Mouse (Mus musculus): ENCODE measurements around the gene Oas1a. TPM values are rescaled to one million over a fixed set of nuclear protein-coding genes. Genes with fewer than 3 reads are reported as not detected.
"Not testable (repeated sequence)": the region's sequence is repeated elsewhere in the genome, so short reads cannot be mapped to it uniquely, and the experiment has no call there.

Oas1a gene
- polyA plus RNA-seq, 1 experiment from 2014 or later, result 4.7 TPM

DNA sequence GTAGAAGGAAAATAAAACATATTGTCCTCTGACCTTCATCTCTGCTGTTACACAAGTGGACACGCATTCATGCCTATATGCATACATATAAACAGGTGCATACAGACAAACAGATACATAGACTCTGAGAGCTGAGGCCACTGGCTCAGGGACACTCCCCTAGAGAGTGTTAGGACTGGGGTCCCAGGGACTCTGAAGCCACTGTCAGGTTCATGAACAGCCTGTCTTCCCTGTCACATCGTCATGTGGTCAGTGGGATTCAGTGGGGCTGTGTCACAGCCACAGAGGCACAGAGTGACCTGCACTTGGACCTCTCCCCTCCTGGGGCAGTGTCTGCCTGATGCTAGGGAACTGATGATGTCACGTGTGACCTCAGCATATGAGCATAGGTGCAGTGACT is 13.0 kb upstream of the Oas1a start:
- WGBS (ENCODE audit: insufficient replicate concordance), result 42% methylated on average over 3 of the region's 3 CpGs
- H3K4me2 ChIP-seq, result no peak overlapping the region
- H3K36me3 ChIP-seq (replicated peaks), result no peaks in the 10 kb centered on the region
- no peaks in the 10 kb centered on the region for H3K9me3 ChIP-seq (replicated peaks)
- no peaks in the 10 kb centered on the region for H3K4me1 ChIP-seq (replicated peaks)
- no peaks in the 10 kb centered on the region for H3K27me3 ChIP-seq
- no peak overlapping the region for H3K9ac ChIP-seq
- H3K27ac ChIP-seq (replicated peaks), result no peak overlapping the region
- no peak for ATAC-seq (ENCODE audit: insufficient read depth)
- no peak overlapping the region for H3K4me3 ChIP-seq (replicated peaks)

DNA sequence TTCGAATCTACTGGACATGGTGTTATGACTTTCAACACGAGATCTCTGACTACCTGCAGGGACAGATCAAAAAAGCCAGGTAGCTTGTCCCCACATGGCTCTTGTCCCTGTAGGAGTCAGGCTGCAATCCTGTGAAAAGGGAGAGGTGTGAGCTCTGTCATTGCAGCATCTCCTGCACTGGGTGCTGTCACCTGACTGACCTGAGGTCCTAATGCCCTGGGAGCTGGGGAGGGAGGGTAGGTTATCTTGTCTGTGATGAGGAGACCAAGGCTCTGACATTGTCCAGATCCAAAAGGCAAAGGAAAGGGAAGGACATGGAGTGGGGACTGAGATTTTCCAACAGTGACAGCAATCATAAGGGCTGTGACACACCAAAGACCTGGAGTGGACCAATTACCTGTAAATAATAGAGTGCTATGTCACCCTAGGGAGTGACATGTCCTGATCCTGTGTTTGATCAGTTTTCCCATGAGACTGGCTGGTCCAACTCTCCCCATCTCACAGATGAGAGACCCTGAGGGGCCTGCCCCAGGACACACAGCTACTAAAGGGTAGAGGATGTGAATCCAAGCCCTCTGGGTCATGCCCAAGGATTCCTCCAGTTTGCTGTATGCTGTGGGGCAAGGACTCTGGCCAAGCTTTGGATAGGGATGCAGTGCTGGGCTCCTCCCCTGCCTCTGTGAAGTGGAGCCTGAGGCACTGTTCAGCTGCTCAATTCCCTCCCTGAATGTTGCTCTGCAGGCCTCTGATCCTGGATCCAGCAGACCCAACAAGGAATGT is 12.0 kb upstream of the Oas1a start:
- H3K9ac ChIP-seq; ATAC-seq (ENCODE audit: insufficient read depth); H3K27me3 ChIP-seq; H3K4me2 ChIP-seq; H3K9me3 ChIP-seq (replicated peaks); H3K4me3 ChIP-seq (replicated peaks); H3K4me1 ChIP-seq (replicated peaks); H3K27ac ChIP-seq (replicated peaks); H3K36me3 ChIP-seq (replicated peaks): not testable (repeated sequence)
- 43% methylated on average over 2 of the region's 2 CpGs for WGBS (ENCODE audit: insufficient replicate concordance)

DNA sequence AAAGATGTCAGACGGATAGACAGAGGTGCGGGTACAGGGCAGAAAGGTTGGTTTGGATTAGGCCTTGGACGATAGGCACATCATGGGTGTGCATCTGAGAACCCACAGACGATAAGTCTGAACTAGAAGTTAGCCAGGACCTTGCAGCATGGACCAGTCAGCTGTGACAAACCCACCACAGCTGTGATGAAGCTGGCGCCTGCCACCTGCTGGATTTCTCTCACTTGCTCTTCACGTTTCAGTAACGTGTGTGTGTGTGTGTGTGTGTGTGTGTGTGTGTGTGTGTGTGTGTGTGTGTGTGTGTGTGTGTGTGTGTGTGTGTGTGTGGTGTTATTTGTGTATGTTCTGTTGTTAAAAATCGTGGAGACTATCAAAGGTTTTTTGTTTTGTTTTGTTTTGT is 6.9 kb upstream of the Oas1a start, which contains the start of gene Oas1d:
TSS of gene Oas1d (plus strand) at position 333 of the 400 bp plus-strand sequence.
- whole genome bisulfite sequencing (ENCODE audit: insufficient replicate concordance), result 41% methylated on average over 8 of the region's 8 CpGs
- not testable (repeated sequence) for H3K36me3 ChIP-seq (replicated peaks); H3K4me1 ChIP-seq (replicated peaks); H3K27me3 ChIP-seq; H3K4me3 ChIP-seq (replicated peaks); H3K9me3 ChIP-seq (replicated peaks); H3K9ac ChIP-seq; H3K27ac ChIP-seq (replicated peaks); H3K4me2 ChIP-seq; ATAC-seq (ENCODE audit: insufficient read depth)

DNA sequence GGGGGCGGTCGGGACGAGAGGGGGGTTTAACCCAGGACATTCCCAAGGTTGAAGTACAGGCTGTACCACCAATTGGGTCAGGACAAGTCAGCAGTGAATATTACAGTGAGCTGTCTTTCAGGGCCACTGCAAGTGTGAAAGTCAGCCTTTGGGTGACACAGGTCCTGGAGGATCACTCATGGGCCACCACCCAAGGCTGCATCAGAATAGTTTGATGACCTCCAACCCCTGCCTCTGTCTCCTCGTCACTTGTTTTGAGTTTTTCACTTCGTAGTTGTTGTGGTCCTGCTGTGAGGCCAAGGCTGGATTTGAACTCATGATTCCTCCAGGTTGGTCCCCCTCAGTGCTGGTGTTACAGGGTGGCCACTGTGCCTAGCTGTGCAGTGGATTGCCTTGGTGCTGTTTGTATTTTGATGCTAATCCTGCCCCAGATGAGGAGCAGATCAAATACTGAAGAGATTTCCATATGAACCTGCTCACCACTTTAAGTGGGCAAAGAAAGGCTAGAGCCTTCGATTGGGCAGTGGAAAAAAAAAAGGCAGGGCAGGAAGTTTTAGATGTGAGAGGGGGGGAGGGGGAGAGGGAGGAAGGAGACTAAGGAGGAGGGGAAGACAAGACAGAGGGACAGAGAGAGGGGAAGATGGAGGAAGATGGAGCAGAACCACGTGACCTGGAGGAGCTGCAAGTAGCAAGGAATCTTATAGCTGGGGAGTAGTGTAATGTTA is 1.0 kb upstream of the Oas1a start:
- H3K36me3 ChIP-seq (replicated peaks), result no peaks in the 10 kb centered on the region
- no peaks in the 10 kb centered on the region for H3K27me3 ChIP-seq
- H3K4me1 ChIP-seq (replicated peaks), result no peaks in the 10 kb centered on the region
- H3K27ac ChIP-seq (replicated peaks), result no peak overlapping the region
- no peak overlapping the region for H3K4me2 ChIP-seq
- no peak overlapping the region for H3K4me3 ChIP-seq (replicated peaks)
- no peak overlapping the region for H3K9ac ChIP-seq
- H3K9me3 ChIP-seq (replicated peaks), result no peaks in the 10 kb centered on the region
- WGBS (ENCODE audit: insufficient replicate concordance), result 36% methylated on average over 7 of the region's 7 CpGs
- ATAC-seq (ENCODE audit: insufficient read depth), result no peak

DNA sequence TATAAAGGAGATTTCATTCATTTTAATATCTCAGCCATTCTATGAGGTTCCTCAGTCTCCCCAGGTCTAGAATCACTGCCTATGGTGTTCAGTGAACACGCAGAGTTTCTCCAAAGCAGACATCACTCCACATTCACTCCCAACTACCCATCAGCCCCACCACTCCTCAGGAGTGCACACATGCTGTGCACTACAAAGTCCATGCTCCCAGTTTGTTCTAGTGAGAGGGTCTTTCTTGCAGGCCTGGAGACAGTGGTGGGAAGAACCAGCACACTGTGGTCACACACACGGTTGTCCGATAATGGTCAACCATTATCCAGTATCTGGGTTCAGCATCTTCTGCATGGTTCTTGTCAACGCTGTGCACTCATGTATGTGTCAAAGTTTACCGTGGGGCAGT is 5.3 kb downstream of the Oas1a start:
- H3K4me1 ChIP-seq (replicated peaks), result no peaks in the 10 kb centered on the region
- no peak for ATAC-seq (ENCODE audit: insufficient read depth)
- H3K9ac ChIP-seq, result no peak overlapping the region
- H3K27ac ChIP-seq (replicated peaks), result no peak overlapping the region
- H3K4me3 ChIP-seq (replicated peaks), result no peak overlapping the region
- H3K36me3 ChIP-seq (replicated peaks), result no peaks in the 10 kb centered on the region
- no peaks in the 10 kb centered on the region for H3K27me3 ChIP-seq
- WGBS (ENCODE audit: insufficient replicate concordance), result 77% methylated on average over 5 of the region's 5 CpGs
- no peaks in the 10 kb centered on the region for H3K9me3 ChIP-seq (replicated peaks)
- no peak overlapping the region for H3K4me2 ChIP-seq

DNA sequence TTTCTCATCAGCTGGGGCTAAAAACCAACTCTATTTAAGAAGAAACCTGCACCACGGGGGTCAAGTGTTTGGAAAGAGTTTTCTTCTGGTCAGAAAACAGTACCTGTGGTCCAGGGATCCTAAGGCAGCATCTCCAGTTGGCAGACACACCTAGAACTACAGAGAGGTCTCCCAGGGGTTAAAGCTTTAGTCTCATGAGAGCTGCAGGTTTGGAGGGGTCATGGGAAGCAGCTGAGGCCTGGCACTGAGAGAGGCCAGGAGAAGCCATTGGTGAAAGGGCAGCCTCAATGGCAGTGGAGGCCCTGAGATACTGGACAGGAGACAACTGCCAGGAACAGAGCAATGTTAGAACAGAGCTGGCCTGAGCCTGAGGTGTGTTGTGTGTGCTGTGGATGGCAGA is 6.7 kb downstream of the Oas1a start:
- Histone ChIP-seq H3K4me3 (replicated peaks) (no peak overlapping the region), H3K9ac (no peak overlapping the region), H3K36me3 (replicated peaks) (no peaks in the 10 kb centered on the region), H3K9me3 (replicated peaks) (no peaks in the 10 kb centered on the region), H3K4me1 (replicated peaks) (no peaks in the 10 kb centered on the region), H3K4me2 (no peak overlapping the region), H3K27me3 (no peaks in the 10 kb centered on the region), H3K27ac (replicated peaks) (no peak overlapping the region)
- WGBS (ENCODE audit: insufficient replicate concordance), result 23% methylated on average over 1 of the region's 1 CpGs
- no peak for ATAC-seq (ENCODE audit: insufficient read depth)

DNA sequence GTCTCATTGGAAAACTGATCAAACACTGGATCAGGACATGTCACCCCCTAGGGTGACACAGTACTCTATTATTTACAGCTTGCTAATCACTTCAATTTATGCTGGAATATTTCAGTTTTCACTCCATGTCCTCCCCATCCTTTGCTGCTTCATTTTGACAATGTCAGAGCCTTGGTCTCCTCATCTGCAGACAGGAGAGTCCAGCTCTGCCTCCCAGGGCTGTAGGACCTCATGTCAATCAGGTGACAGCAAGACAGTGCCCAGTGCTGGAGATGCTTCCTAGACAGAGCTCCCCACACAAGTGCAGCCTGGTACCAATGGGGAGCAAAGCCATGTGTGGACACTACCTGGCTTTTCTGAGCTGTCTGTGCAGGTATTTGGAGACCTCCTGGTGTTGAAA is 8.6 kb downstream of the Oas1a start:
- no peaks in the 10 kb centered on the region for H3K9me3 ChIP-seq (replicated peaks)
- ATAC-seq (ENCODE audit: insufficient read depth), result no peak
- H3K4me2 ChIP-seq, result no peak overlapping the region
- H3K27ac ChIP-seq (replicated peaks), result no peak overlapping the region
- H3K4me1 ChIP-seq (replicated peaks), result no peaks in the 10 kb centered on the region
- no peak overlapping the region for H3K4me3 ChIP-seq (replicated peaks)
- H3K27me3 ChIP-seq, result no peaks in the 10 kb centered on the region
- no peaks in the 10 kb centered on the region for H3K36me3 ChIP-seq (replicated peaks)
- no peak overlapping the region for H3K9ac ChIP-seq

DNA sequence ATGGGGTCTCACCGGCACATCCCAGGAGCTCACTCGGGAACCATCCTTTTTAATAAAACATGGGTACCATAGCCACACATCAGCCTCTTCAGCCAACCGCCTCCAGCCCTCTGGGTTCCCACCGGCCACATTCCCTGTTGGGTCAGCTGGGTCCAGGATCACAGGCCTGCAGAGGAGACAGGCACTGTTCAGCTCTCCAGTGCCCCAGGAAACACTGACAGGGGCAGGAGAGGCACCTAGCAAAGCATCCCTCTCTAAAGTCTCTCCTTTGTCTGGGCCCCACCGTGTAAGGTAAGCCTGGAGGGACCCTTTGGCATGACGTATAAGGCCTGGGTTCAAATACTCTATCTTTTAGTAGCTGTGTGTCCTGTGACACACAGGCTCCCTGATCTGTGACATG is 9.0 kb downstream of the Oas1a start:
- Histone ChIP-seq H3K27me3 (no peaks in the 10 kb centered on the region), H3K27ac (replicated peaks) (no peak overlapping the region), H3K36me3 (replicated peaks) (no peaks in the 10 kb centered on the region), H3K4me2 (no peak overlapping the region), H3K9me3 (replicated peaks) (no peaks in the 10 kb centered on the region), H3K4me1 (replicated peaks) (no peaks in the 10 kb centered on the region), H3K9ac (no peak overlapping the region), H3K4me3 (replicated peaks) (no peak overlapping the region)
- 73% methylated on average over 6 of the region's 6 CpGs for WGBS (ENCODE audit: insufficient replicate concordance)
- ATAC-seq (ENCODE audit: insufficient read depth), result no peak

DNA sequence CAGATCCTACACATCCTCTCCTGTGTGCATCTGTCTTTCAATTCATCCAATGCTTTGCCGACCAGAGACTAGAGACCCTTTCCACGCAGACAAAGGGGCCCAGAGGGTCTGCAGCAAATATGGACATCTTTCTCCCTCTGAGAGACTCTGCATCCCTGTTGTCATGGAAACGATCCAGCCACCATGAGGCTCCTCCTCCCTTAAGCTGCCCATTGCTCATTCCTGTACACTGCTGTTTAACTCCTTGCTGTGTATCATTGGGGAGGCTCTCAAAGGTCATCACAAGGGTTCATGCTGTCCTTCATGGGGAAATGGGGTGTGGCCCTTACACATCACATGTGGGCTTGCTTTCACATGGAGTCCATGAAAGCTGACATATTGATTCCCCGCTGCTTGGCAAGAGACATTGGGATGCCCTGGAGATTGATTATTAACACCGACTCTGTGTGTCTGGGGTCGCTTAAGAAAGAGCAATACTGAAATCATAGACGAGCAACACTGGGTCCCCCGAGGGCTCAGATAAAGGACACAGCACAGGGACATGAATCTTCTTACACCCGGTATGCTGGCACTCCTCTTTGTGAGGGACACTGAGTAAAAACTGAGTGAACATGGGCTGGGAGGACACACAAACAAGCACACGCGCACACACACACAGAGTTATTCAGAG is 12.0 kb downstream of the Oas1a start:
- H3K9me3 ChIP-seq (replicated peaks), result no peaks in the 10 kb centered on the region
- no peak overlapping the region for H3K9ac ChIP-seq
- no peaks in the 10 kb centered on the region for H3K4me1 ChIP-seq (replicated peaks)
- WGBS (ENCODE audit: insufficient replicate concordance), result 69% methylated on average over 11 of the region's 11 CpGs
- ATAC-seq (ENCODE audit: insufficient read depth), result no peak
- H3K36me3 ChIP-seq (replicated peaks), result no peaks in the 10 kb centered on the region
- H3K27me3 ChIP-seq, result no peaks in the 10 kb centered on the region
- H3K27ac ChIP-seq (replicated peaks), result no peak overlapping the region
- no peak overlapping the region for H3K4me3 ChIP-seq (replicated peaks)
- H3K4me2 ChIP-seq, result no peak overlapping the region

DNA sequence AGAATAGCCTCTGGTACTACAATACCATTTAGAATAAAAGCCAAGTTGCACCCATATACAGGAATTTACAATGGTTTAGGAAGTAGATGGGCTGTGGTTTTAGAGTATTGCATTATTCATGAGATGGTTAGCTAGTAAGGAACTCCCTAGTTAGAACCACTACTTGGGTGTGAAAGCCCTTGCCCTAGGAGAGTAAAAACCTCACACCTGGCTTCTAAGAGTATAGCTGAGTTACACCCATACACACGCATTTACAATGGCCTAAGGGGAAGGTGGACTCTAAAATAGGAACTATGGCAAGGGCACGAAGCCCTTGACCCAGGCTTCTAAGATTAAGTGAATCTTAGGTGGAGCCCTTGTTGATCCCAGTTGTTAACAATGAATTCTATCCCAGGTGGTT is 12.6 kb downstream of the Oas1a start:
- ATAC-seq (ENCODE audit: insufficient read depth); H3K4me2 ChIP-seq; H3K36me3 ChIP-seq (replicated peaks); H3K9ac ChIP-seq; H3K27ac ChIP-seq (replicated peaks); H3K27me3 ChIP-seq; H3K9me3 ChIP-seq (replicated peaks); H3K4me1 ChIP-seq (replicated peaks); H3K4me3 ChIP-seq (replicated peaks): not testable (repeated sequence)
- 46% methylated on average over 2 of the region's 2 CpGs for WGBS (ENCODE audit: insufficient replicate concordance)

DNA sequence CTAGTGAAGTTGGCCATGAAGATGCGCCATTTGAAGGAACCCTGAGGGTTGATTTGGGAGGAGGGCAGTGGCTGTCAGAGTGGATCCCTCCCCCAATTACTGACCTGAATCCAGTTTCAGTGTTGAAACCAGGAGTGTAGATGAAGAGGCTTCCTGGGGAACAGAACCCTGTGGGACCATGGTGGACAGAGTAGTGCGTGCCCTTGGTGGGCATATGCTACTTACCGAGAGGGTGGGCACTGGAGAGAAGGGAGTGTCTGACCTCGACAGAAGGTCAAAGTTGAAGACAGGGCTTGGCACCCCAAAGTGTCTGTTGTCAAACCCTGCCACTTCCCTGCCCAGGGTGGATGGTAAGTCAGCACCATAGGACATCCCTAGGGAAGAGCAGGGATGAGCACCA is 13.5 kb downstream of the Oas1a start:
- not testable (repeated sequence) for H3K4me2 ChIP-seq; H3K4me1 ChIP-seq (replicated peaks); H3K36me3 ChIP-seq (replicated peaks); ATAC-seq (ENCODE audit: insufficient read depth); H3K9ac ChIP-seq; H3K9me3 ChIP-seq (replicated peaks); H3K27ac ChIP-seq (replicated peaks); H3K4me3 ChIP-seq (replicated peaks); H3K27me3 ChIP-seq
- 70% methylated on average over 4 of the region's 4 CpGs for WGBS (ENCODE audit: insufficient replicate concordance)

All from liver, embryonic 15.5 days (tissue).